Mouse (Mus musculus): ENCODE data around the gene Rinl. TPM values are rescaled to one million over a fixed set of nuclear protein-coding genes. Genes with fewer than 3 reads are reported as not detected.

Rinl gene
- polyA plus RNA-seq, 1 experiment from 2014 or later: 2.2 TPM

GRCm38 (mm10) chr7:28812436-28812835 is 23.7 kb downstream of the Rinl start:
- 29% methylated on average over 4 of the region's 4 CpGs for WGBS
- peaks cover 10% of the 10 kb centered on the region; the same call in 1 of the 2 replicates for H3K4me1 ChIP-seq (replicated peaks; ENCODE audit: control insufficient read depth, insufficient read depth, low read length)
- TF ChIP-seq CTCF (IDR thresholded peaks at IDR 0.05; ENCODE audit: low read depth): no peak
- H3K4me2 ChIP-seq (replicated peaks; ENCODE audit: low read depth): peak overlapping the region; percentile 66
- H3K36me3 ChIP-seq (ENCODE audit: control insufficient read depth, insufficient read depth): peaks cover 46% of the 10 kb centered on the region
- no peak for ATAC-seq
- peak overlapping the region; percentile 96 for H3K9ac ChIP-seq (ENCODE audit: low read depth, low read length)
- H3K27ac ChIP-seq (ENCODE audit: low read depth, low read length): peak overlapping the region; percentile 58
- peak overlapping the region; percentile 92 for H3K4me3 ChIP-seq (ENCODE audit: low read depth, low read length)
- no peaks in the 10 kb centered on the region for H3K9me3 ChIP-seq (ENCODE audit: control insufficient read depth)
- H3K27me3 ChIP-seq (replicated peaks; ENCODE audit: control insufficient read depth, insufficient read depth, low read length): no peaks in the 10 kb centered on the region

GRCm38 (mm10) chr7:28812949-28813348 is 24.2 kb downstream of the Rinl start:
- TF ChIP-seq CTCF (IDR thresholded peaks at IDR 0.05; ENCODE audit: low read depth): peak; percentile 61
- no peak for ATAC-seq
- Histone ChIP-seq H3K36me3 (ENCODE audit: control insufficient read depth, insufficient read depth) (peaks cover 51% of the 10 kb centered on the region), H3K4me2 (replicated peaks; ENCODE audit: low read depth) (peak overlapping the region; percentile 66), H3K4me1 (replicated peaks; ENCODE audit: control insufficient read depth, insufficient read depth, low read length) (peaks cover 5% of the 10 kb centered on the region; the same call in 1 of the 2 replicates), H3K27me3 (replicated peaks; ENCODE audit: control insufficient read depth, insufficient read depth, low read length) (no peaks in the 10 kb centered on the region), H3K9me3 (ENCODE audit: control insufficient read depth) (no peaks in the 10 kb centered on the region), H3K9ac (ENCODE audit: low read depth, low read length) (no peak overlapping the region), H3K4me3 (ENCODE audit: low read depth, low read length) (peak overlapping the region; percentile 92), H3K27ac (ENCODE audit: low read depth, low read length) (peak overlapping the region; percentile 58; the same call in 1 of the 2 replicates)
- WGBS: 45% methylated on average over 5 of the region's 5 CpGs

- H3K4me3 ChIP-seq (ENCODE audit: low read depth, low read length): 0 out of 2 replicates have a peak overlapping the region, but pooled peaks have one; percentile 3
- no peaks in the 10 kb centered on the region for H3K27me3 ChIP-seq (replicated peaks; ENCODE audit: control insufficient read depth, insufficient read depth, low read length)
- H3K9me3 ChIP-seq (ENCODE audit: control insufficient read depth): no peaks in the 10 kb centered on the region
- H3K4me1 ChIP-seq (replicated peaks; ENCODE audit: control insufficient read depth, insufficient read depth, low read length): peaks cover 5% of the 10 kb centered on the region; the same call in 1 of the 2 replicates
- 47% methylated on average over 5 of the region's 5 CpGs for WGBS
- TF ChIP-seq CTCF (IDR thresholded peaks at IDR 0.05; ENCODE audit: low read depth): no peak
- no peak for ATAC-seq
- H3K4me2 ChIP-seq (replicated peaks; ENCODE audit: low read depth): no peak overlapping the region; the same call in 1 of the 2 replicates
- H3K36me3 ChIP-seq (ENCODE audit: control insufficient read depth, insufficient read depth): peaks cover 64% of the 10 kb centered on the region
- H3K9ac ChIP-seq (ENCODE audit: low read depth, low read length): no peak overlapping the region
- 0 out of 2 replicates have a peak overlapping the region, but pooled peaks have one; percentile 16 for H3K27ac ChIP-seq (ENCODE audit: low read depth, low read length)
These were observed 25.7 kb downstream of the Rinl start for GRCm38 (mm10) chr7:28814306-28815034.

GRCm38 (mm10) chr7:28815230-28815629 is 26.5 kb downstream of the Rinl start:
- 86% methylated on average over 9 of the region's 9 CpGs for WGBS
- H3K4me1 ChIP-seq (replicated peaks; ENCODE audit: control insufficient read depth, insufficient read depth, low read length): peaks cover 5% of the 10 kb centered on the region; the same call in 1 of the 2 replicates
- H3K9ac ChIP-seq (ENCODE audit: low read depth, low read length): no peak overlapping the region
- no peak overlapping the region for H3K4me3 ChIP-seq (ENCODE audit: low read depth, low read length)
- H3K4me2 ChIP-seq (replicated peaks; ENCODE audit: low read depth): no peak overlapping the region
- H3K36me3 ChIP-seq (ENCODE audit: control insufficient read depth, insufficient read depth): peaks cover 72% of the 10 kb centered on the region
- TF ChIP-seq CTCF (IDR thresholded peaks at IDR 0.05; ENCODE audit: low read depth): no peak
- no peaks in the 10 kb centered on the region for H3K9me3 ChIP-seq (ENCODE audit: control insufficient read depth)
- H3K27me3 ChIP-seq (replicated peaks; ENCODE audit: control insufficient read depth, insufficient read depth, low read length): no peaks in the 10 kb centered on the region
- no peak for ATAC-seq
- 0 out of 2 replicates have a peak overlapping the region, but pooled peaks have one; percentile 16 for H3K27ac ChIP-seq (ENCODE audit: low read depth, low read length)

GRCm38 (mm10) chr7:28816201-28816600 is 27.4 kb downstream of the Rinl start:
- TF ChIP-seq CTCF (IDR thresholded peaks at IDR 0.05; ENCODE audit: low read depth): no peak
- no peak overlapping the region for H3K4me2 ChIP-seq (replicated peaks; ENCODE audit: low read depth)

GRCm38 (mm10) chr7:28816920-28817319 is 28.2 kb downstream of the Rinl start:
- Histone ChIP-seq H3K4me2 (replicated peaks; ENCODE audit: low read depth) (no peak overlapping the region), H3K9me3 (ENCODE audit: control insufficient read depth) (no peaks in the 10 kb centered on the region), H3K9ac (ENCODE audit: low read depth, low read length) (no peak overlapping the region), H3K4me1 (replicated peaks; ENCODE audit: control insufficient read depth, insufficient read depth, low read length) (peaks cover 5% of the 10 kb centered on the region; the same call in 1 of the 2 replicates), H3K36me3 (ENCODE audit: control insufficient read depth, insufficient read depth) (peaks cover 89% of the 10 kb centered on the region), H3K27ac (ENCODE audit: low read depth, low read length) (peak overlapping the region; percentile 35; the same call in 1 of the 2 replicates), H3K27me3 (replicated peaks; ENCODE audit: control insufficient read depth, insufficient read depth, low read length) (no peaks in the 10 kb centered on the region), H3K4me3 (ENCODE audit: low read depth, low read length) (no peak overlapping the region)
- no peak for ATAC-seq
- no peak for TF ChIP-seq CTCF (IDR thresholded peaks at IDR 0.05; ENCODE audit: low read depth)
- 82% methylated on average over 10 of the region's 10 CpGs for WGBS

More at GRCm38 (mm10) chr7:28816201-28816600, 27.4 kb downstream of the Rinl start:
- 79% methylated on average over 9 of the region's 9 CpGs for WGBS
- ATAC-seq: no peak
- H3K4me1 ChIP-seq (replicated peaks; ENCODE audit: control insufficient read depth, insufficient read depth, low read length): peaks cover 5% of the 10 kb centered on the region; the same call in 1 of the 2 replicates
- H3K27me3 ChIP-seq (replicated peaks; ENCODE audit: control insufficient read depth, insufficient read depth, low read length): no peaks in the 10 kb centered on the region
- H3K9ac ChIP-seq (ENCODE audit: low read depth, low read length): no peak overlapping the region
- peak overlapping the region; percentile 35; the same call in 1 of the 2 replicates for H3K27ac ChIP-seq (ENCODE audit: low read depth, low read length)
- H3K4me3 ChIP-seq (ENCODE audit: low read depth, low read length): no peak overlapping the region
- H3K9me3 ChIP-seq (ENCODE audit: control insufficient read depth): no peaks in the 10 kb centered on the region
- H3K36me3 ChIP-seq (ENCODE audit: control insufficient read depth, insufficient read depth): peaks cover 82% of the 10 kb centered on the region

All from intestine, postnatal 0 days (tissue).